Mouse (Mus musculus) layer of hippocampus, adult 8-10 months (tissue): ENCODE measurements around the gene Nrp1. TPM values are rescaled to one million over a fixed set of nuclear protein-coding genes. Genes with fewer than 3 reads are reported as not detected.

Source experiments
- DNase-seq, 2 experiments: peaks; one replicate each; pipeline ENCODE4 v3.0.0; 2022; ENCODE audit warnings: low spot score in 2 of 2
- total RNA-seq, 4 experiments: library from RNA; stranded (reverse); gene quantifications; 2 replicates each; pipeline ENCODE4 v1.2.4; 2022

The Nrp1 gene
- total RNA-seq, 4 experiments from 2014 or later: 89.8 to 108 (median 101) TPM

GRCm38 (mm10) chr8:128463162-128463561 lies 104.8 kb downstream of the Nrp1 start:
- DNase-seq: no peak

- DNase-seq: no peak
These were observed 105.7 kb downstream of the Nrp1 start for GRCm38 (mm10) chr8:128464056-128464623.

GRCm38 (mm10) chr8:128465553-128465952 lies 107.1 kb downstream of the Nrp1 start:
- DNase-seq: no peak

- peak in 1 of 2 experiments; percentile 30 for DNase-seq
These were observed 108.5 kb downstream of the Nrp1 start for GRCm38 (mm10) chr8:128466681-128467430.

- DNase-seq: no peak
These were observed 111.7 kb downstream of the Nrp1 start for GRCm38 (mm10) chr8:128470097-128470496.

GRCm38 (mm10) chr8:128471186-128471585 lies 112.8 kb downstream of the Nrp1 start:
- DNase-seq: no peak

- peak in 1 of 2 experiments; percentile 37 for DNase-seq
These were observed 114.5 kb downstream of the Nrp1 start for GRCm38 (mm10) chr8:128472871-128473270.

- peak in 1 of 2 experiments; percentile 41 for DNase-seq
These were observed 115.2 kb downstream of the Nrp1 start for GRCm38 (mm10) chr8:128473456-128474239.

- no peak for DNase-seq
These were observed 116.2 kb downstream of the Nrp1 start for GRCm38 (mm10) chr8:128474614-128475013.

GRCm38 (mm10) chr8:128476206-128476605 lies 117.8 kb downstream of the Nrp1 start:
- peak in 1 of 2 experiments; percentile 25 for DNase-seq

GRCm38 (mm10) chr8:128478017-128478416 lies 119.6 kb downstream of the Nrp1 start:
- no peak for DNase-seq

- DNase-seq: no peak
These were observed 121.1 kb downstream of the Nrp1 start for GRCm38 (mm10) chr8:128479309-128480013.

GRCm38 (mm10) chr8:128480896-128481665 lies 122.7 kb downstream of the Nrp1 start:
- no peak for DNase-seq

- DNase-seq: no peak
These were observed 124.9 kb downstream of the Nrp1 start for GRCm38 (mm10) chr8:128483344-128483743.

- no peak for DNase-seq
These were observed 126.3 kb downstream of the Nrp1 start for GRCm38 (mm10) chr8:128484720-128485124.

- DNase-seq: no peak
These were observed 127.6 kb downstream of the Nrp1 start for GRCm38 (mm10) chr8:128486043-128486442.

- no peak for DNase-seq
These were observed 129.8 kb downstream of the Nrp1 start for GRCm38 (mm10) chr8:128487966-128488931.

- no peak for DNase-seq
These were observed 130.9 kb downstream of the Nrp1 start for GRCm38 (mm10) chr8:128489351-128489750.
